Comparison of ENCODE assay signal across 21 mouse cellular contexts in the genomic region with DNA sequence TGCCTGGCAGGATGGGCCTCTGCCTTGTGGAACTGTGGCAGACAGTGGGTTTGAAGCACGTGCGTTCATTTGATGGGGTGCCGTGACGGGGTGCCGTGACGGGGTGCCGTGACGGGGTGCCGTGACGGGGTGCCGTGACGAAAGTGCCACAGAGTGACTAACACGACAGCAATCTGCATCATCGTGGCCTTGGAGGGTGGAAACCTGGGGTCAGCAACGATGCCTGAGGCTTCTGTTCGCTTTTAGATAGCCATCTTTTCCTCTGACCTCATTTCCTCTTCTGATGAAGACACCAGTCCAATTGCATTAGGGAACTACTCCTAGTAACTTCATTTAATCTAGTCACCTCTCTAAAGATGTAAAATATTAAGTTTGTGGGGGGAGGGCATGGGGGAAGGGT.
"Had no signal": no experiment of that assay in that cellular context is flagged by ENCODE, and none has a peak within 500 bp of the region (broad histone marks: within the 10 kb centered on the region; RNA-seq: fewer than 3 reads in every experiment).

No protein-coding gene starts in this region.

- H3K4me2 ChIP-seq: limb, embryonic 12.5 days; limb, embryonic 15.5 days; liver, embryonic 11.5 days; lung, embryonic 14.5 days; midbrain, embryonic 12.5 days; neural tube, embryonic 12.5 days; neural tube, embryonic 15.5 days had no signal

- H3K27ac ChIP-seq: kidney, postnatal 0 days; limb, embryonic 12.5 days; limb, embryonic 15.5 days; liver, embryonic 14.5 days; midbrain, embryonic 12.5 days; neural tube, embryonic 12.5 days; neural tube, embryonic 15.5 days had no signal

- DNase-seq: kidney, adult 2 months; kidney, postnatal 25 days; left cerebral cortex, postnatal 4 days; liver, postnatal 0 days; lung, embryonic 14.5 days; retina, postnatal 1 day; thymus, adult 2 months; thymus, postnatal 14 days; thymus, postnatal 4 days had no signal

- H3K36me3 ChIP-seq: limb, embryonic 12.5 days; limb, embryonic 15.5 days; midbrain, embryonic 12.5 days; neural tube, embryonic 12.5 days; neural tube, embryonic 15.5 days had no signal

- ATAC-seq: inflammation-experienced regulatory T-cells, adult 6 months; intestine, embryonic 16.5 days; liver, postnatal 0 days; lung, postnatal 0 days; midbrain, embryonic 16.5 days had no signal

- H3K4me3 ChIP-seq: limb, embryonic 12.5 days; limb, embryonic 15.5 days; midbrain, embryonic 12.5 days; neural tube, embryonic 12.5 days; neural tube, embryonic 15.5 days had no signal

- H3K27me3 ChIP-seq: limb, embryonic 12.5 days; limb, embryonic 15.5 days; midbrain, embryonic 12.5 days; neural tube, embryonic 12.5 days; neural tube, embryonic 15.5 days had no signal

- H3K9ac ChIP-seq: limb, embryonic 12.5 days; limb, embryonic 15.5 days; liver, embryonic 14.5 days; liver, postnatal 0 days; lung, embryonic 14.5 days; midbrain, embryonic 12.5 days; neural tube, embryonic 12.5 days; neural tube, embryonic 15.5 days had no signal

- H3K9me3 ChIP-seq: limb, embryonic 12.5 days; limb, embryonic 15.5 days; midbrain, embryonic 12.5 days; neural tube, embryonic 12.5 days; neural tube, embryonic 15.5 days had no signal

- H3K4me1 ChIP-seq: limb, embryonic 12.5 days; limb, embryonic 15.5 days; midbrain, embryonic 12.5 days; neural tube, embryonic 12.5 days; neural tube, embryonic 15.5 days had no signal
